Mouse (Mus musculus) kidney, adult 8-10 months (tissue): ENCODE data around the gene Jade2.

Source experiments
- DNase-seq, 2 experiments: peaks; one replicate each; pipeline ENCODE4 v3.0.0; 2022

The Jade2 gene

GRCm38 (mm10) chr11:51856616-51857080, 805 bp downstream of the Jade2 start:
- DNase-seq: peak in 1 of 2 experiments; percentile 71

- DNase-seq: peak; percentile 70 to 83
Observed at GRCm38 (mm10) chr11:51855818-51856615, 1.4 kb downstream of the Jade2 start.

- DNase-seq: peak; percentile 58 to 63
Observed at GRCm38 (mm10) chr11:51854981-51855817, 2.3 kb downstream of the Jade2 start.

- DNase-seq: no peak
Observed at GRCm38 (mm10) chr11:51852595-51852994, 4.9 kb downstream of the Jade2 start.

- no peak for DNase-seq
Observed at GRCm38 (mm10) chr11:51852091-51852521, 5.3 kb downstream of the Jade2 start.

GRCm38 (mm10) chr11:51850741-51851330, 6.6 kb downstream of the Jade2 start:
- no peak for DNase-seq

GRCm38 (mm10) chr11:51848324-51848723, 9.1 kb downstream of the Jade2 start:
- DNase-seq: no peak

- no peak for DNase-seq
Observed at GRCm38 (mm10) chr11:51847902-51848301, 9.6 kb downstream of the Jade2 start.

- DNase-seq: no peak
Observed at GRCm38 (mm10) chr11:51845981-51846883, 11.2 kb downstream of the Jade2 start.

GRCm38 (mm10) chr11:51844529-51845098, 12.8 kb downstream of the Jade2 start:
- no peak for DNase-seq

GRCm38 (mm10) chr11:51843898-51844297, 13.6 kb downstream of the Jade2 start:
- no peak for DNase-seq

- no peak for DNase-seq
Observed at GRCm38 (mm10) chr11:51843168-51843567, 14.3 kb downstream of the Jade2 start.

GRCm38 (mm10) chr11:51841149-51841548, 16.3 kb downstream of the Jade2 start:
- DNase-seq: no peak

- DNase-seq: no peak
Observed at GRCm38 (mm10) chr11:51840657-51841056, 16.8 kb downstream of the Jade2 start.

GRCm38 (mm10) chr11:51839973-51840372, 17.5 kb downstream of the Jade2 start:
- no peak for DNase-seq

- DNase-seq: no peak
Observed at GRCm38 (mm10) chr11:51839106-51839505, 18.3 kb downstream of the Jade2 start.

GRCm38 (mm10) chr11:51837164-51838153, 20.0 kb downstream of the Jade2 start:
- no peak for DNase-seq

- DNase-seq: no peak
Observed at GRCm38 (mm10) chr11:51836506-51836905, 20.9 kb downstream of the Jade2 start.

GRCm38 (mm10) chr11:51835598-51835997, 21.9 kb downstream of the Jade2 start:
- DNase-seq: no peak

GRCm38 (mm10) chr11:51834067-51834411, 23.4 kb downstream of the Jade2 start:
- no peak for DNase-seq
